Mouse (Mus musculus): Measurements from ENCODE around the gene Jagn1. TPM values are rescaled to one million over a fixed set of nuclear protein-coding genes. Genes with fewer than 3 reads are reported as not detected.

The Jagn1 gene
- polyA plus RNA-seq, 2 experiments = 23.1 to 27.0 TPM

DNA sequence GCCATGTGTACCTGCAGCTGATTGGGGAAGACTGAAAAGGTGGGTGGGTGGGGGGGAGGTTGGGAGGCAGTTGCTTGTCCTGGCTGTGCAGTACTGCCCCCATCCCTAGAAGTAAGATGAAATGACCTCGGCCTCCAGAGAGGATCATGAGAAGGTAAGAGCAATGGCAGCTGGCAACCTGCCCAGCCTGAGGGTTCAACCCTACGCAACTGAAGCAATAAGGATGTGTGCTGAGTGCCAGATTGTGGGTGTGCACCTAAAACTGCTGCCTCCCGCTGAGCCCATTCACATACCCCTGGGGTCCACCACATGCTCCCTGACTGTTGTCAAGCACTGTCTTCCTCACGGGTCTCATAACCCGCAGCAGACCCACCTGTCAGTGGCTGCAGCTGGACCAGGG is 26.0 kb upstream of the Jagn1 start:
- DNase-seq (ENCODE audit: low read depth in 3 of 3, low spot score in 3 of 3) (no peak), ATAC-seq (ENCODE audit: insufficient read depth) (no peak)
- H3K4me3 ChIP-seq (ENCODE audit: insufficient read depth in 1 of 2, low read depth in 2 of 2, low read length in 2 of 2) = no peak overlapping the region
- no peak overlapping the region for H3K27ac ChIP-seq
- no peak overlapping the region for H3K4me2 ChIP-seq (ENCODE audit: low read depth)
- no peaks in the 10 kb centered on the region for H3K27me3 ChIP-seq (ENCODE audit: control insufficient read depth, insufficient read depth, low read length)
- peaks cover 4 to 11% of the 10 kb centered on the region in 2 experiments; a peak in 3 of 4 replicates for H3K4me1 ChIP-seq (replicated peaks; ENCODE audit: control insufficient read depth in 2 of 2, insufficient read depth in 2 of 2, low read length in 1 of 2)
- H3K36me3 ChIP-seq (replicated peaks; ENCODE audit: control insufficient read depth, insufficient read depth, low read depth) = no peaks in the 10 kb centered on the region
- H3K9ac ChIP-seq (replicated peaks) = no peak overlapping the region
- 79% methylated on average over 5 of the region's 5 CpGs for WGBS (ENCODE audit: insufficient replicate concordance)
- no peaks in the 10 kb centered on the region for H3K9me3 ChIP-seq (ENCODE audit: control insufficient read depth, low read length)
- TF ChIP-seq CTCF (IDR thresholded peaks at IDR 0.05; ENCODE audit: low read depth) = no peak
- no peak for TF ChIP-seq EP300 (IDR thresholded peaks at IDR 0.05; ENCODE audit: low read depth)

DNA sequence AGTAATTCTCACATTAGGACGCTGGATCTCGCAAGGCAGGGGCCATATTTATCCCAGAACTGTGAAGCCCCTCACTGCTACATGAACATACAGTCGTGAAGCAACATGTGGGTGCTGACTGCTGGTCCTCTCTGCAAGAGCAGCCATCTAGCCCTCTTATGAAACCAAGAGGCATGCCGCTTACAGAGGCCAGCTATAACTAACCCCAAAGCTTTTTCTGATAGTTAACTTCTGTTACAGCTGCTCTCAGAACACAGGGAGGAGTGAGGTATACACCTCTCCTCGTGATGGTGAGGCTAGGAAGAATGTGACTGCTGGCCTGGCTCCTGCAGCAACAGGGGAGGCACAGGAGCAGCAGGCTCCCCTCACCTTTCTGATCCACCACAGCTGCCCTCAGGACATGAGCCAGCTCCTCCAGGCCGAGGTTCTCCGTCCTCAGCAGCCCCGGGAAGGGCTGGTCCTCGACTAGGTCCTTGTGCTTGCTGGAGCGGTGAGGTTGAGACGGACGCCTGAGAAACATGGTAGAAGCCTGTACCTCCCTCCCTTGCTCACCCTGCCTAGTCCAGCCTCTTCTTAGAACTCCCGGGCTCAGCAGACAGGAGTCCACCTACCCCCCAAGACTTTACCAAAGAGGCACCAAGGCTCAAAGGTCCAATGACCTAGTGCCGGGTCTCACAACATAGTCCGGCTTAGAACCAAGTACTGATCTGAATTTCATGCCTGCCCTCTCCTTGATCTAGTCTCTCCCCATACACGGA is 23.7 kb upstream of the Jagn1 start:
- ATAC-seq (ENCODE audit: insufficient read depth) (peak; percentile 69), DNase-seq (ENCODE audit: low read depth in 3 of 3, low spot score in 3 of 3) (peak in 1 of 3 experiments; percentile 16)
- Histone ChIP-seq H3K36me3 (replicated peaks; ENCODE audit: control insufficient read depth, insufficient read depth, low read depth) (no peaks in the 10 kb centered on the region), H3K9me3 (ENCODE audit: control insufficient read depth, low read length) (no peaks in the 10 kb centered on the region), H3K4me2 (ENCODE audit: low read depth) (peak overlapping the region; percentile 93), H3K27me3 (ENCODE audit: control insufficient read depth, insufficient read depth, low read length) (no peaks in the 10 kb centered on the region), H3K4me1 (replicated peaks; ENCODE audit: control insufficient read depth in 2 of 2, insufficient read depth in 2 of 2, low read length in 1 of 2) (peaks cover 4 to 11% of the 10 kb centered on the region in 2 experiments; a peak in 3 of 4 replicates), H3K4me3 (ENCODE audit: insufficient read depth in 1 of 2, low read depth in 2 of 2, low read length in 2 of 2) (peak overlapping the region; percentile 65 to 82), H3K27ac (no peak overlapping the region), H3K9ac (replicated peaks) (peak overlapping the region; percentile 72)
- TF ChIP-seq EP300 (IDR thresholded peaks at IDR 0.05; ENCODE audit: low read depth) (no peak), CTCF (IDR thresholded peaks at IDR 0.05; ENCODE audit: low read depth) (no peak)
- WGBS (ENCODE audit: insufficient replicate concordance) = 11% methylated on average over 16 of the region's 16 CpGs

DNA sequence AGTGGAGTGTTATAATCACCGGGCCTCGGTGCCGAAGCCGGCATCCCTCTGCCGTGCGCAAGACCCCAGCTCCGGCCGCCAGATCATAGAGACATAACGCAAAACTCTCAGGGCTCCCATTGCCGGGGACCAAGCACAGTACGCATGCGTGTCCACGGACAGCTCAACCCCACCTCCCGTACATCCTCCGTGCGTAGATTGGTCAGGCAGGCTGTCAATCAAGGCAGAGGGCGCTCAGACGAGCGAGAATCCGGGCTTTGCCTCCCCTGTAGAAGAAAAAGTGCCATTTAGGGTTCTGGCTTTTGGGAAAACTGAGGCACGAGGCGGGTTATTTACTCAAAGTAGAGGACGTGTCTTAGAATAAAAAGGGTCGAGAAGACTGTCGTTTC is 23.2 kb upstream of the Jagn1 start, which contains the start of gene Rpusd3:
Rpusd3 (minus strand) TSS at position 142 of the 389 bp plus-strand sequence.
- Histone ChIP-seq H3K27ac (no peak within 1 kb of the TSS), H3K4me1 (replicated peaks; ENCODE audit: control insufficient read depth in 2 of 2, insufficient read depth in 2 of 2, low read length in 1 of 2) (peaks cover 4 to 11% of the 10 kb centered on the region in 2 experiments; a peak in 3 of 4 replicates), H3K9ac (replicated peaks) (peak within 1 kb of the TSS; percentile 72), H3K4me3 (ENCODE audit: insufficient read depth in 1 of 2, low read depth in 2 of 2, low read length in 2 of 2) (peak within 1 kb of the TSS; percentile 65 to 82), H3K27me3 (ENCODE audit: control insufficient read depth, insufficient read depth, low read length) (no peaks in the 10 kb centered on the region), H3K9me3 (ENCODE audit: control insufficient read depth, low read length) (no peaks in the 10 kb centered on the region), H3K4me2 (ENCODE audit: low read depth) (peak within 1 kb of the TSS; percentile 93), H3K36me3 (replicated peaks; ENCODE audit: control insufficient read depth, insufficient read depth, low read depth) (no peaks in the 10 kb centered on the region)
- TF ChIP-seq CTCF (IDR thresholded peaks at IDR 0.05; ENCODE audit: low read depth) (no peak), EP300 (IDR thresholded peaks at IDR 0.05; ENCODE audit: low read depth) (no peak)
- WGBS (ENCODE audit: insufficient replicate concordance) = under 1% methylated on average over 25 of the region's 25 CpGs
- ATAC-seq (ENCODE audit: insufficient read depth) (peak; percentile 98), DNase-seq (ENCODE audit: low read depth in 3 of 3, low spot score in 3 of 3) (peak; percentile 96 to 98 (median 98))

DNA sequence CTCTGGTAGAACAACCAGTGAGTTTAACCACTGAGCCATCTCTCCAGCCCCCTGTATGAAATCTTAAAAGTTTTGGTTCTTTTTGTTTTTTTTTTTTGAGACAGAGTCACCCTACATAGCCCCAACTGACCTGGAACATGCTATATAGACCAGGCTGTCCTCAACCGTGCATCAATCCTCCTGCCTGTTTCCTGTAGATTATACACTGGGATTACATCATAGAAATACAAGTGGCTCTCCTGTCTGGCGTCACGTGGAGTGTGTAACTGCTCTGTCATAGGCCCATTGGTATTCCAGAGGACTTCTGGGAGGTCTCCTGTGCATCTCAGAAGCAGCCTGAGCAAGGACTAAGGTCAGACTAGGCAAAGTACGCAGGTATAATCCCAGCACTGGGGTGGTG is 19.4 kb upstream of the Jagn1 start:
- DNase-seq (ENCODE audit: low read depth in 3 of 3, low spot score in 3 of 3) (no peak), ATAC-seq (ENCODE audit: insufficient read depth) (no peak)
- H3K4me1 ChIP-seq (replicated peaks; ENCODE audit: control insufficient read depth in 2 of 2, insufficient read depth in 2 of 2, low read length in 1 of 2) = peaks cover 4 to 9% of the 10 kb centered on the region in 2 experiments; a peak in 3 of 4 replicates
- no peak overlapping the region for H3K27ac ChIP-seq
- WGBS (ENCODE audit: insufficient replicate concordance) = 23% methylated on average over 4 of the region's 4 CpGs
- TF ChIP-seq EP300 (IDR thresholded peaks at IDR 0.05; ENCODE audit: low read depth) (no peak), CTCF (IDR thresholded peaks at IDR 0.05; ENCODE audit: low read depth) (no peak)
- H3K27me3 ChIP-seq (ENCODE audit: control insufficient read depth, insufficient read depth, low read length) = no peaks in the 10 kb centered on the region
- H3K9me3 ChIP-seq (ENCODE audit: control insufficient read depth, low read length) = no peaks in the 10 kb centered on the region
- no peak overlapping the region for H3K9ac ChIP-seq (replicated peaks)
- H3K36me3 ChIP-seq (replicated peaks; ENCODE audit: control insufficient read depth, insufficient read depth, low read depth) = no peaks in the 10 kb centered on the region
- H3K4me3 ChIP-seq (ENCODE audit: insufficient read depth in 1 of 2, low read depth in 2 of 2, low read length in 2 of 2) = no peak overlapping the region
- H3K4me2 ChIP-seq (ENCODE audit: low read depth) = no peak overlapping the region

DNA sequence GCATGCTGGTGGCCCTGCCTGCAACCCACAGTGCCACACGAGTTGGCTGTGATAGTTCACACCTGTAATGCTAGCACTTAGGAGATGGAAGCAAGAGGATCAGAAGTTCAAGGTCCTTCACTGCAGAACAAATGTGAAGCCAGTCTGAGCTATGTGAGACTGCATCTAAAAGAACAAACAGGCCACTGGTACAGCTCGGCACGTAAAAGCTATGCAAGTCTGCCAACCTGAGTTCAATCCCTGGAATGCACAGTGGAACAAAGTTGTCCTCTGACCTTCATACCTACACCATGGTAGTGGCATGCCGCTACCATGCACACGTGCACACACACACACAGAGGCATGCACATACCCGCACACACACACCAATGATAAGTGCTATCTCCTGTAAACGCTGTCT is 18.2 kb upstream of the Jagn1 start:
- DNase-seq (ENCODE audit: low read depth in 3 of 3, low spot score in 3 of 3) (no peak), ATAC-seq (ENCODE audit: insufficient read depth) (no peak)
- Histone ChIP-seq H3K4me3 (ENCODE audit: insufficient read depth in 1 of 2, low read depth in 2 of 2, low read length in 2 of 2) (no peak overlapping the region), H3K9ac (replicated peaks) (no peak overlapping the region), H3K27me3 (ENCODE audit: control insufficient read depth, insufficient read depth, low read length) (no peaks in the 10 kb centered on the region), H3K27ac (no peak overlapping the region), H3K9me3 (ENCODE audit: control insufficient read depth, low read length) (no peaks in the 10 kb centered on the region), H3K36me3 (replicated peaks; ENCODE audit: control insufficient read depth, insufficient read depth, low read depth) (no peaks in the 10 kb centered on the region), H3K4me2 (ENCODE audit: low read depth) (no peak overlapping the region), H3K4me1 (replicated peaks; ENCODE audit: control insufficient read depth in 2 of 2, insufficient read depth in 2 of 2, low read length in 1 of 2) (peaks cover 4% of the 10 kb centered on the region in 2 experiments; a peak in 2 of 4 replicates)
- WGBS (ENCODE audit: insufficient replicate concordance) = 67% methylated on average over 7 of the region's 7 CpGs
- TF ChIP-seq CTCF (IDR thresholded peaks at IDR 0.05; ENCODE audit: low read depth) (no peak), EP300 (IDR thresholded peaks at IDR 0.05; ENCODE audit: low read depth) (no peak)

Data from liver, embryonic 14.5 days (tissue).